Mouse (Mus musculus) layer of hippocampus, adult 2 months (tissue): Measurements from ENCODE around the gene Sufu. TPM values are rescaled to one million over a fixed set of nuclear protein-coding genes. Genes with fewer than 3 reads are reported as not detected.

Experiments used
- DNase-seq, 2 experiments: peaks; one replicate each; pipeline ENCODE4 v3.0.0; 2022; ENCODE audit warnings: low spot score in 2 of 2
- H3K27ac ChIP-seq: fragments of 200-600 bp; 2 replicates; pipeline ENCODE4 v1.8.1; 2022
- H3K4me3 ChIP-seq: fragments of 200-600 bp; 2 replicates; pipeline ENCODE4 v1.8.1; 2022; ENCODE audit warnings: mild to moderate bottlenecking
- CTCF ChIP-seq: fragments of 200-600 bp; conservative IDR thresholded peaks from 2 replicates; pipeline ENCODE4 v1.8.1; 2022; ENCODE audit warnings: antibody characterized with exemption, mild to moderate bottlenecking, moderate library complexity
- total RNA-seq, 2 experiments: library from RNA; stranded (reverse); gene quantifications; 2 replicates each; pipeline ENCODE4 v1.2.3; 2021

Sufu gene
- total RNA-seq, 2 experiments from 2014 or later = 20.3 to 23.2 TPM

DNA sequence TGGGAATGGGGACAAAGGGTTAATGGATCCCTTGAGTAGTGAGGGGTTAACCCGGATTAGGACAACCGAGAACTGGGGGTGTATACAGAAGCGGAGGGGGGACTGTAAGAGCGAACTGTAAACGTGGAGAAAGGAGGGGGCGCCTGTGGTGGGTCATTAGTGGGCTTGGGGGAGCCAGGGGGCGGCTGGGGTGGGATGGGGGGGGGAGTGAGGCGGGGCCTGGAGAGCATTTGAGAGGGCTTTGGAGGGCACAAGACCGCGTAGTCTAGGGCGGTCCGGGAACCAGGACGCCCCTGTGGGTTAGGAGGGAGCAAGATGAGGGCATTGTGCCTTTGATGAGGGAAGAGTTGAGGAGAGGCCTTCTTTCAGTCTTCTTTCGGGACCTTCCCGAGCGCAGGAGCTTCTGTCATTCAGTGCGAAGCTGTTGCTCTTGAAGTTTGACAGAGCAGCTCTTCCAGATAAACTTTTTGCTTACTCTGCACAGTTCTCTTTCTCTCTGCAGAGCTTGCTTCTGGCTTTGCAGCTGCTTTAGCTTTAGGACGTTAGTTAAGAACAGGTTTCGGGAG lies 823 bp downstream of the Sufu start:
- no peak for TF ChIP-seq CTCF
- DNase-seq = no peak
- peak overlapping the region; percentile 93 for H3K27ac ChIP-seq
- H3K4me3 ChIP-seq = peak overlapping the region; percentile 88

DNA sequence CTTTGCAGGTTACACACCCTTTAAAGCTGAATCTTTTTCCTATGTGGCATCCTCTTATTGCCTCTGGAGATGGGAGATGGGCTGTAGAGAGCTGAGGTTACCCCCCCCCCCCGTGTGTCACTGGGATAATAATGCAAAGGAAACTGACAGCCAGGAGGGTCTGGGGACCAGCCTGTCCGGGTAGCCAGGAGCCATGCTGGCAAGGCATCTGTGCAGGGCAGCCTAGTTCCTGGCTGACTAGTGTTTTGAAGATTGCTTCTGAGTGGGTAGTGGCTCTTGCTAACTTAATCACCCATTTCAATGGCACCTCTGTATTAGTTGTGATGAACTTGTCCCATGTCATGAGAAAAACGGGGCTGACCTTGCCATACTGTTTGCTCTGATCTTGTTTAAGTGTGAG lies 1.7 kb downstream of the Sufu start:
- Histone ChIP-seq H3K27ac (no peak overlapping the region), H3K4me3 (no peak overlapping the region)
- no peak for DNase-seq
- no peak for TF ChIP-seq CTCF

DNA sequence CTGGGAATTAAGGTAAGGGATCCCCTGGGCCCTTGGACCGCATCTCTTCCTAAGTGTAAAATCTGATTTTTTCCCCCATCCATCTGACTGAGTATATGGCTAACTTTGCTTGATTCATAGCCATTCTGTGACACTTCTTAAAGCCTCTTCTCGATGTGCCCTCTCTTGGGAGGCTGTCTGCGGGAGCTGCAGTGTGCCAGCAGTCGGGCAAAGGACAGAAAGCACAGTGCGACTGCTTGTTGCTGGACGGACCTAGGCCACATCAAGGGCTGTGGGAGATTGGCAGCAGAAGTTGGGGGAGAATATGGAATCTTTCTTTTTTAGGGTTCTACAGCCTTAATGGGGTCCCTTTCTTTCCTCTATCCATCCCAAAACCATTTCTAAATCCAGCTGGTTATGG lies 2.7 kb downstream of the Sufu start:
- TF ChIP-seq CTCF = no peak
- H3K27ac ChIP-seq = no peak overlapping the region
- no peak overlapping the region for H3K4me3 ChIP-seq
- no peak for DNase-seq

DNA sequence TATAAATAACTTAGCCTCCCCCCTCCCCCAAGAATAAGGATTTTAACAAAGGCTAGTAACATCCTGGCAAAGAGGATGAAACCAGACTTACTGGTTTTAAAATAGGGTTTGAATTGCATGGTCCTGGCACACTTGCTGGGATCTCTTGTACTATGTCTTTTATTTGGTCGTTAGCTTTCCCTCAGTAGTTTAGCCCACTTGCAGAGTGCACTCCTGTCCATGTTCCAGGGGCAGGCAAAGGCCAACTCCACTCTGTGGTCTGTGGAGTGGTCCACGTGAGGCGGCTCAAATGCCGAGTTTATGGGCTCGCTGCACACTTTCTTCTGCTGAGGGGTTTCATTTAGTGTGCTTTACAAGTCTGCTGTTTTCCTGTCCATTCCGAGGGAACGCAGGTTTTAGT lies 3.2 kb downstream of the Sufu start:
- DNase-seq = no peak
- Histone ChIP-seq H3K4me3 (no peak overlapping the region), H3K27ac (no peak overlapping the region; the same call in 1 of the 2 replicates)
- no peak for TF ChIP-seq CTCF

DNA sequence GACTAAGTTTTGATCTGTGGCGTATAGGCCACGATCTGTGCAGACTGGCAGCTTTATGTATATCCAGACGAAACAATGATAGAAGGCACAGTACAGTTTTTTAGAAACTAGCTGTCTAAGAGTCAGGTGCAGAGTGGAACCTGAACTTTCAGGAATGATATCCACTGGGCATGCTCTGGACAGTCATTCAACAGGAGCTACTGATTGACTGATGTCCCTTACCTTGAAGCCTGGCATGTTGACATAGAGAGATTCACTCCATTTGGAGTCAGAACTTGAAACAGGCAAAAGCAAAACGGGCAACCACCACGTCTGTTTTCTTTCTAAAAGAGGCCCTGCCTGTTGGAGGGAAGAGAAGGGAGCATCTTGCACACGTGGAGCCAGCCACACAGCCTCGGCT lies 3.9 kb downstream of the Sufu start:
- no peak for DNase-seq
- Histone ChIP-seq H3K27ac (no peak overlapping the region; the same call in 1 of the 2 replicates), H3K4me3 (no peak overlapping the region)
- TF ChIP-seq CTCF = no peak

DNA sequence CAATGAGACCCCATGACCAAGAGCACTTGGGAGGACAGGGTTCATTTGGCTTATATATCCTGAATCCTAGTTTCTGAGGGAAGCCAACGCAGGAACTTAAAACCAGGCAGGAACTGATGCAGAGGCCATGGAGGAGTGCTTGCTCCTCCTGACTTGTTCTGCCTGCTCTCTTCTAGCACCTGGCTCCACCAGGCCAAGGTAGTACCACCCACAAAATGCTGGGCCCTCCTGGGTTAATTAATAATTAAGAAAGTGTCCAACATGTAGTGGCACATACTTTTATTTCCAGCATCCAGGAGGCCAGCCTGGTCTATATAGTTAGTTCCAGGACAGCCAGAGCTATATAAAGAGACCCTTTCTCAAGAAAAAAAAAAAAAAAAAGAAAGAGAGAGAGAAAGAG lies 7.3 kb downstream of the Sufu start:
- no peak for TF ChIP-seq CTCF
- no peak for DNase-seq

DNA sequence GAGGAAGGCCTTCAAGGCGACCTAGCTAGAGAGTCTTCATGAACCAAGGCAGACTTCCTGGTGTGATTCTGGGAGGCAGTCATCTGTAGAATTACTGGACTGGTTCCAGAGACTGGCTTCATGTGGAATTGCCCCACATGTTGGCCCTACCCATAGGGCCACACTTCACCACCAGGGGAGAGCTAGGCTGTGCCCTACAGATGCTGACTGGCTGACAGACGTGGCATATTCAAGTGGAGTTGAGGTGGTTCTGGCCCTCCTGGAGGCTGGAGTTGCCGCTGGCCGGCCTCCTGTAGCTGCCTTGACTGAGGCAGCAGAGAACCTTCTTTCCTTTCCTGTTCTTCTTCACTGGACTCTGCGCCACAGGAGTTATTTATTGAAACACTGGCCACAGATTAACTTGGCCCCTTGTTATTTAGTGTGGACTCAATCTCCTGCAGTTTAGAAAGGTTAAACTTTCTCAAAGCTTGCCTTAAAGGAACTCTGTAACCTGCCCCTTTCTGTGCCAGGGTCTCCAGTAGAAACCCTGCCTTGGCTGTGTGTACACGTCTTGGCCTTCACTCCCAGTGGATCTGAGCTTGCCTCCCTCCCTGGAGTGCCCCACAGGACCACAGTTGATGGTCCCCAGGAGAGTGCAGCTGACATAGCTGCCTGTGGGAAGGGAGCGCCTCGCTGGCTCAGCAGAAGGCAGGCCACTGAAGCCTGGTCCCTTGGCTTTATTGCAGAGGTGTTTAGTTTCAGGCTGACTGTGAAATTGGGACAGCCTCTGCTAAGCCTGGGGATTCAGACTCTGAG lies 10.1 kb downstream of the Sufu start:
- DNase-seq = no peak
- Histone ChIP-seq H3K27ac (no peak overlapping the region), H3K4me3 (no peak overlapping the region)
- no peak for TF ChIP-seq CTCF

More for the DNA sequence above, 7.3 kb downstream of the Sufu start:
- no peak overlapping the region for H3K27ac ChIP-seq
- H3K4me3 ChIP-seq = no peak overlapping the region

DNA sequence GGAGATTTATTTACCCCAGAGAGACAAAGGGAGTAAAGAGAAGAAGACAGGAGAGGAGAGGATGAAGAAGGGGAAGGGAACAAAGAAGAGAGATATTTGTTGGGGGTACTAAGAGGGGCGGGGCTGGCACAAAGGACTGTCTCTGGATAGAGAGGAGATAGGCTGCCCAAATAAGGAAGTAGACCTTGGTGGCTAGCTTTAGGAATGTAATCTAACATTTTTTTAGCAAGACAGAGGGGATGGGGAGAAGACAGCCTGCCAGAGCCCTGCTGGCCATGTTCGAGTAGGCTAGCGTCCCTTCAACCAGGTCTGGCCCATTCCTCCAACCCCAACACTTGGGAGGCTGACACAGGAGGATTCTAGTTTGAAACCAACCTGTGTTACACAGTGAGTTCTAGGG lies 12.8 kb downstream of the Sufu start:
- H3K27ac ChIP-seq = no peak overlapping the region
- no peak for DNase-seq
- H3K4me3 ChIP-seq = no peak overlapping the region
- TF ChIP-seq CTCF = no peak

DNA sequence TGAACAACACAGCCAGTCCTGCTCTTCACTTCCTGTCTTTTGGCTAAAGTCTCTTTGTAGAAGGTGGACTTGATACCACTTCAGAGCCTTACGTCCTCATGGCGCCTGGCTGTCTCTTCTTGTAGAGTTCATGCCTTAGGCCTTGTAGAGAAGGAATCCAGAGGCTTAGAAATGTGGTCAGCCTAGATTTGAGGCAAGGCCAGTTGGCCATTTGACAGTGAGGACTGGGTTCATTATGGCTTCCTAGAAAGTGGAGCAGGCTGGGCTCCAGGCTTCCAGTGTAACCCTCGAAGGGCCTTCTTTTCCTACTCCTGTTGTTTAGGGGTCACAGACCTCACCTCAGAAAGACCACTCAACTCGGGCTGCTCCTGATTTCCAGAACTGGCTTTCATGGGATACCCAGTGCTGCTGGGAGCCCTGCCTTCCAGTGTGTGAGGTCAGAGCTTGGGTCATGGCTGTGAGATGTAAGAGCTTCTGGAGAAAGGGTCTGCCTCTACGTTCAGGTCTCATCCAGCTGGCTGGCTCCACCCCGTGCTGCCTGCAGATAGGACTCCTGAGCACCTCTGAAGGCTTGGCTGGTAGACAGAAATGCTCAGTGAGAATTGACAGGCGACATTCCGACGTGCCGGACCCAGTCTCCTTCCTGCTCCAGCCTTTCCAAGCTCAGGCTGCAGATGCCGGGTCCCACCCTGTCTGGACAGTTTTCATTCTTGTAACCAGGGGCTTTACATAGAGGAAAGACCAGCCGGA lies 15.5 kb downstream of the Sufu start:
- DNase-seq = no peak
- H3K27ac ChIP-seq = no peak overlapping the region
- TF ChIP-seq CTCF = no peak
- H3K4me3 ChIP-seq = no peak overlapping the region

DNA sequence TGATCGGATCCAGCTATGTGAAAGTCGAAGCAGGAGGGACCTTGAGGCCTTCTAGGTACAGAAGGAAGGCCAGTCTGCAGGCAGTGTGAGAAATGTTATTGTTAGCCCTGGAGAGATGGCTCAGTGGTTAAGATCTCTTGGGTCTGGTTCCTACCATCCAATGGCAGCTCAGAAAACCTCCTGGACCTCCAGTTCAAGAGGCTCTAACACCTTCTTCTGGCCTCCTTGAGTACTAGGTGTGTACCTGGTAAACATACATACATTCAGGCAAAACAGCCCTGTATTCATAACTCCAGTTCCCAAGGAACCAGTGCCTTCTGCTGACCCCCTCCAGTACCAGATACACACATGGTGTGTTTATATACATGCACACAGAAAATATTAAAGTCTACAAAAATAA lies 17.3 kb downstream of the Sufu start:
- H3K27ac ChIP-seq = no peak overlapping the region
- no peak for TF ChIP-seq CTCF
- DNase-seq = no peak
- no peak overlapping the region for H3K4me3 ChIP-seq

DNA sequence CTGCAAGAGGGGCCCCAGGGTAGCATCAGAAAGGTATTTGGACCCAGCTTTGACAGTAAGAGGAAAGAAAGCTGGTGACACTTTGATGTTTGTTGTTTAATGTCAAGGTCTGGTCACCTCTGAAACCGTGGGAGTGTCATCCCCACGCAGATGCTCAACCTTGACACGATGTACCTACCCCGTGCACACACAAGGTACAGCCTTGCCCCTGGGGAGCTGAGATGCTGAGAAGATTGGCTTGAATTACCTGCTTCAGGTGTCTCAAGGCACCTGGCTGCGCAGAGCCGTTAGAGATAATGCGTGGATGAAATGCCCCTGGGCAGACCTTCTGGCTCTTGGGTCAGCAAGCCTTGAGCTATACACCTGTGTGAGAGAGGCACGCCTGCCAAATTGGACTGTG lies 17.8 kb downstream of the Sufu start:
- Histone ChIP-seq H3K27ac (no peak overlapping the region), H3K4me3 (no peak overlapping the region)
- TF ChIP-seq CTCF = no peak
- no peak for DNase-seq

DNA sequence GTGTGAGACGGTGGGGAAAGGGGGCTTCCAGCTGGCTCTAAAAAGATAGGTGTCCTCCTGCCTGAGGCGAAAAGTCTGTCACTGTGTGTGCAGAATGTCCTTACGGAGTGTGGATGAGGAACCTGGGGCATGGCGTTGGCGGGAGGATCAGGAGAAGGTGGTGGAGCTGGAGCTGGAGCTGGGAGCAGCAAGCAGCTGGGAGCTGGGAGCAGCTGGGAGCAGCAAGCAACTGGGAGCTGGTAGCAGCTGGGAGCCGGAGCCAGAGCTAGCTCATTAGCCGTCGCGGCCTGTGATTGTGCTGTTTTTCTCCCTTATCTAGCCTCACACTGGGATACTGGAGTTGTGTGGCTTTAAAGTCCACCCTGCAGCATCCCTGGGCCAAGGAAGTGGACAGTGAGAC lies 19.6 kb downstream of the Sufu start:
- no peak overlapping the region for H3K27ac ChIP-seq
- no peak for DNase-seq
- H3K4me3 ChIP-seq = no peak overlapping the region
- no peak for TF ChIP-seq CTCF

DNA sequence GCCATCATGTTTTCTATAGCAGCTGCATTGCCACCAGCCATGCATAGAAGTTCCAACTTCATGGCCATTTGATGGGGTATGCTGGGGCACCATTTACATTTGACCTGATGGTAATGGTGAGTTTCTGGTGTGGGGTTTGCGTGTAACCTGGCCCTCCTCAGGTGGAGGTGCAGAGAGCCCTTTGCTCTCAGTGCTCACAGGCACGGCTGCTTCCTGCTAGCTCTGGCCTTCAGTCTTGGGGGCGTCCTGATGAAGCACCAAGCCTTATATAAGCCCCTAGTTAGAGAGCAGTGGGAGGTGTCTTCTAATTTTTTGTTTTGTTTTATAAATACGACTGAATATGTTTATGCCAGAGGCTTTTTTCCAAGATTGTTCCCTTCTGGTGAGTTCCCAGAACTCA lies 21.4 kb downstream of the Sufu start:
- DNase-seq = no peak
- TF ChIP-seq CTCF = no peak
- Histone ChIP-seq H3K27ac (no peak overlapping the region), H3K4me3 (no peak overlapping the region)

DNA sequence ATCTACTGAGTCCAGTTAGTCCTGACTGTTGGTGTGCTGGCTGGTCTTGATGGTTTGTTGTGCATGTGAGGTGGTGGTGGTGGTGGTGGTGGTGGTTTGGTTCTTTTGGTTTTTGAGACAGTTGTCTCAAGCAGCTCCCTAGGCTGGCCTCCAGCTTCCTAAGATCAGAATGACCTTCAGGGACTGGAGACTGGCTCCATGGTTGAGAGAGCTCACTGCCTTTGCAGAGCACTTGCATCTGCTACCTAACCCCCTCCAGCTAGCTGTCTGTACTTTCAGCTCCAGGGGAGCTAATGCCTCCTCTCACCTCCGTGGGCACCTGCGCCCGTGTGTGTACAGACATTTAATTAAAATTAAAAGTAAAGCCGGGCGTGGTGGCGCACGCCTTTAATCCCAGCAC lies 23.7 kb downstream of the Sufu start:
- TF ChIP-seq CTCF = no peak
- no peak for DNase-seq
- Histone ChIP-seq H3K27ac (no peak overlapping the region), H3K4me3 (no peak overlapping the region)
